Mouse (Mus musculus): ENCODE measurements around the gene Plbd2.
"Not testable (repeated sequence)": the region's sequence is repeated elsewhere in the genome, so short reads cannot be mapped to it uniquely, and the experiment has no call there.

Plbd2 gene

DNA sequence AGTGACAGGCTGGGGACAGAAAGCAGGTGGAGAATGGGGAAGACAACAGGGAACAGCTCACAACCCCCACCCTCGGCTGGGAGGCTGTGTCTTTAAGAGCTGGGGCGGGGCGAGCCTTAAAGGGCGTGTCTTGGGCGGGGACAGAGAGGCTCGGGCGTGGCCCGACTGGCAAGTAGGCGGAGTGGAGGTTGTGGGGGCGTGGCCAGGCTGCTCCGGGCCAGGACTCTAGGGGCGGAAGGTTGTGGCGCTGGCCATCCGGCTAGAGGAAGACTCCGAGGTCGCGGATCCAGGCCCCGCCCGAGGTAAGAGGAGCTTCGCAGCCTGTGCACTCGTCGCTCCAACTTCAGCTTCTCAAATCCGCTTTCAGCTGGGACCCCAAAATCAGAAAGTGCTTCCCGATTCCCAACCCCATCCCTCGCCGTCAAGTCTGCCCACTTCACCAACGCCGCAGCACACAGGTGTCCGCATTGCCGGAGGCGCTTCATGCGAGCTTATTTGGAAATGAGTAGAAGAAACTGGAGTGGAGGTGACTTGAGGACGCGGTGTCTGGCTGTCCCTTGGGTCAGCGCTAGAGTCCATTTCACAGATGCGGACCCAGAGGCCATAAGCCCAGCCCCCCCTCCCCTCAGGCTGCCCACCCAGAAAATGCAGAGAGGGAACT lies 7.7 kb upstream of the Plbd2 start, which contains the start of gene Slc8b1:
Slc8b1 (plus strand) TSS at position 187 of the 661 bp plus-strand sequence.
- DNase-seq: peak; percentile 98

DNA sequence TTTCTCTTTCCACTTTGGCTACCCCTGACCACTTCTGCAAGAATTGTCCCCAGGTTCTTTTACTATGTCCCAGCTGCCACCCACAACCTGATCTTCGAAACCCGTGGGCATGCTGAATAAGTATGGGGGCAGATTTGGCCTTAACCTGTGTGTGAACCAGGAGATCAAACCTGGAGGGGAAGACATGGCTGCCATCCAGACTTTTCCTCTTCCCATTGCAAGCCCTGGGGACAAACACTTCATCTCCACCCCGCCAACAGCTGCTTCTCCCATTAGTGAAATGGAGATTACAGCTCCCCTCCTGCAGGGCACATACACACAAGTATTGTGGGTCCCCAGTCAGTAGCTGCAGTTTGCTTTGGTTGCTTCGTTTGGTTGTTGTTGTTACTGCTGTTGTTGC lies 3.9 kb upstream of the Plbd2 start:
- no peak for DNase-seq

DNA sequence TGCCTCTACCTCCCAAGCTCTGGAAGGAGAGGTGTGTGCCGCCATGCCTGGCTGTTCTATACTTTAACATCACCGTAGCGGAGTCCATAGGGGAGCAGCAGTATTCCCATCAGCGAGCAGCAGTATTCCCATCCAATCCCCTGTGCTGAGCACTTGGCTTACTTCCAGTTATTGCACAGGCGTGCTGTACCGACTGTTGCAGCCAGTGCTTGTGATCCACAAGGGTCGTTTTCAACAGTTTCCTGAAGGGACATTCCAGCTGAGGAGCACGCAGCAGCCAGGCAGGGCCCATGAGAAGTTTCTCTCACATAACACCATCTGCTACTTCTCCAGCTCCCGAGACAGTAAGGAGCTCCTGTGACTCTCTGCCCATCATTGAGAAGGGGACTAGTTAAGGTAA lies 3.1 kb upstream of the Plbd2 start:
- no peak for DNase-seq

DNA sequence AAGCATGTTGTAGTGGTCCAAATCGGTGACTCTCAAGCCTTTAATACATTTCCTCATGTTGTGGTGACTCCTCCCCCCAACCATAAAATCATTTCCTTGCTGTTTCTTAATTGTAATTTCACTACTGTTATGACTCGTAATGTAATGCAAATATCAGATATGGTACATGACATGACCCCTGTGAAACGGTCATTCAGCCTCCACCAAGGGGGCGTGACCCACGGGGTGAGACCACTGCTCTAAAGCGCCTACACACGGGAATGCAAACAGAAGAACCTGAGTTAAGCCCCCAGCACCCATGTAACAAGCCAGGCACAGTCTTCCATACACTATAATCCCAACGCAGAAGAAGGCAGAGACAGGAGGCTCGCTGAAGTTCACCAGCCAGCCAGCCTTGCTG lies 2.4 kb upstream of the Plbd2 start:
- no peak for DNase-seq

DNA sequence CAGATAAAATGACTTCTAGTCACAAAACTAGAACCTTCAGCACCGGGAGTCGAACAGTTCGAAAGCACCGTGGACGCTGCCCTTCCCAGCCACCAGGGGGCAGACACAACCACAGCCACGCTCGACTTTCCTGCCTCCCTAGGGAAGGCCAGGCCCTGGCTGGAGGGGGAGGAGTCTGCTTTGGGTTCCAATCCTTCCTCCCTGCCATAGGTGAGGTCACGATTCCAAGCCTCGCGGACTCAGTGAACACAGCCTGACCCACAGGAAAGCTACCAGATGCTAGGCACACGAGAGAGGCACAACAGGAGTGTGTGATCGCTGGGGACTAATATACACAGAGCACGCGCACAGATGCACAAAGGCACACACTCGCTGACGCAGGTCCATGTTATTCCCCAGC lies 1.9 kb upstream of the Plbd2 start:
- DNase-seq: peak; percentile 84

DNA sequence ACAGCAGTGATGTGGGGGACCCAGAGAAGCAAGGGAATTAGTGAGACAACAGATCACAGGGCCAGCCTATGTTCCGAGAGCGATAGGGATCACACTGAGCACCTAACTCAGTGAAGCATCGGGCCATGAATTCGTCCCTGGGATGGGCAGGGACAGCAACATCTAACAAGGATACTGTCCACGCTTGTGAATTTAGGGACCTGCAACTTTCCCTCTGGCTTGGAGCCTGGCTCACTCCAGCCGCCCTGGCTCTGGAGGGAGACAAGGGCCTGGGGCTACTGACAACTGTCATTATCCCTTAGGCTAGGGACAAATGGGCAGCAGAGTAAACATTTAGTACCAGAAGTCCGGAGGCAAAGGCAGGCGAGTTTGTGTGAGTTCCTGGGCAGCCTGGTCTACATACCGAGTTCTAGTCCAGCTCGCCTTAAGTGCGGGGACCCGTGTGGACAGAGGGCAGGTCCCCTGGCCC lies 716 bp downstream of the Plbd2 start:
- DNase-seq: no peak

DNA sequence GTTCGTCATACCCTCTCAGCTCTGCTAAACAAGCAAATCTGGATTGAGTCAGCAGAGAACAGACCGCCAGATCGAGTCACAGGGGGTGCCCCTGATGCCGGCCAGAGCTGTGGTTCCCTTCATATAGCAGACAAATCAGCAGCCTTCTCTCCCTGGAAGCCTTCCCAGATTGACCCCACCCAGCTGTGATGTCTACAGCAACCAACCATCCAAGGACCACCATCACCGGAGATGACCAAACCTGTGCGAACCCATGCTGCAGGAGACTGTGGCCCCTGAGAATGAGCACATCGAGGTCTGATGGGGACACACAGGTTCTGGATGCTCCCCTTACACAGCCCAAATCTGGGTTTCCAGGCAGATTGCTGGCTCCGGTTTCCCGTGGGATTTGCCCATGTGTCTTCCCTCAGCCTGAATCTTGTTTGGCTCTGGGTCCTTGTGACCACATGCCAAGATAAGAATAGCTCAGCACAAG lies 1.2 kb downstream of the Plbd2 start:
- DNase-seq: no peak

DNA sequence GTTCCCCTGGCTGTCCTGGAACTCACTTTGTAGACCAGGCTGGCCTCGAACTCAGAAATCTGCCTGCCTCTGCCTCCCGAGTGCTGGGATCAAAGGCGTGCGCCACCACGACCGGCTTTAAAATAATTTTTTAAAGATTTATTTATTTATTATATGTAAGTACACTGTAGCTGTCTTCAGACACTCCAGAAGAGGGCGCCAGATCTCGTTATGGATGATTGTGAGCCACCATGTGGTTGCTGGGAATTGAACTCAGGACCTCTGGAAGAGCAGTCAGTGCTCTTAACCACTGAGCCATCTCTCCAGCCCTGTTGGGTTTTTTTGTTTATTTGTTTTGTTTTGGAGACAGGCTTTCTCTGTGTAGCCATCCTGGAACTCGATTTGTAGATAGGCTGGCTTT lies 2.8 kb downstream of the Plbd2 start:
- not testable (repeated sequence) for DNase-seq

DNA sequence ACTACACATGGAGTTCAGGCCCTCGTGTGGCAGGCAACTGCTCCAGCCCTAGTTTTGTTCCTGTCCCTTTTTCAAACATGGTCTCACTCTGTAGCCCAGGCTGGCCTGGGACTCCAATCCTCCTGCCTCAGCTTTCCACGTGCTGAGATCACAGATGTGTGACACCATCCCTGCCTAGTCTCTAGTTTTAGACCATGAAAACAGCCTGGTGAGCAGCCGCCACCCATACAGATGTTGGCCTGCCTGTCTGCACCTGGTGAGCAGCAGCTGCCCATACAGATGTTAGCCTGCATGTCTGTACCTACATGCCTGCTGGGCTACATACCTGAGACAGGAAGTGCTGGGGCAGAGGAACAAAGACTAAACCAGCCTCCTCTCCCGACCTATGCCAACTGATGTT lies 4.2 kb downstream of the Plbd2 start:
- no peak for DNase-seq

DNA sequence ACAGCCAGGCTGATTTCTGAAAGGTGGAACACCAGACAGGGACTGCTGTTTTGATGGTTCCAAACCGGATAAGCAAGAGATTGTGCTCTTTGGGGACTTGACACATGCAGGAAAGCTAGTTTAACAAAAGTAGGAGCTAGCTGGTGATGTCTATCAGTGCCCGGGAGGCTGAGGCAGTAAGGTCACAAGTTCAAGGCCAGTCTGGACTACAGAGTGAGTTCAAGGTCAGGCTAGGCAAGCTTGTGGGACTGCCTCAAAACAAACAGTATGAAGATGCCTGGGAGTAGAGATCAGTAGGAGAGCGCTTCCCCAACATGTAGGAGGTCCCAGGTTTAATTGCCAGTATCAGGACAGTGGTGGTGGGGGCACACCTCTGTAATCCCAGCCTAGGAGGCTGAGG lies 6.4 kb downstream of the Plbd2 start:
- no peak for DNase-seq

DNA sequence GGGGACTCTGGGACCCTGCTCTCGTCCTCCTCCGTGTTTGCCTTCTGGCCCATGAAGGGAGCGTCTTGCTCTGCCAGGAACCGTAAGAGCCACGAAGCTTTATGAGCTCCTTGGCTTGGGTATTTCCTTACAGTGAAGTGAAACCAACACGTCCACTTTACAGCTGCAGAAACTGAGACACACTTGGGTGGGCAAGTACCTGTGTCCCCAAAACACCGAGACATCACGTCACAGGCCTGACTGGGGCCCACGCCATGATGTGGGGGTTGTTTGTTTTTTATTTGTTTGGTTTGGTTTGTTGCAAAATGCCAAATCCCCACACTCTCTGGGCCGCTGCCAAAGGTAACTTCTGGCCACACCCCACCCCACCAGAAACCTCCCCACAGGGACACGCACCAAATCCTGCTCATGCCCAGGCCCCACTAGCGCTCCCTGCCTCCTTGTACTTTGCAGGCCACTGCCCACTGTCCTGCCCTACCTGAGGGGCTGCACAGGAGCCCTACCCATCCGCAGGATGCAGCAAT lies 7.7 kb downstream of the Plbd2 start:
- no peak for DNase-seq

DNA sequence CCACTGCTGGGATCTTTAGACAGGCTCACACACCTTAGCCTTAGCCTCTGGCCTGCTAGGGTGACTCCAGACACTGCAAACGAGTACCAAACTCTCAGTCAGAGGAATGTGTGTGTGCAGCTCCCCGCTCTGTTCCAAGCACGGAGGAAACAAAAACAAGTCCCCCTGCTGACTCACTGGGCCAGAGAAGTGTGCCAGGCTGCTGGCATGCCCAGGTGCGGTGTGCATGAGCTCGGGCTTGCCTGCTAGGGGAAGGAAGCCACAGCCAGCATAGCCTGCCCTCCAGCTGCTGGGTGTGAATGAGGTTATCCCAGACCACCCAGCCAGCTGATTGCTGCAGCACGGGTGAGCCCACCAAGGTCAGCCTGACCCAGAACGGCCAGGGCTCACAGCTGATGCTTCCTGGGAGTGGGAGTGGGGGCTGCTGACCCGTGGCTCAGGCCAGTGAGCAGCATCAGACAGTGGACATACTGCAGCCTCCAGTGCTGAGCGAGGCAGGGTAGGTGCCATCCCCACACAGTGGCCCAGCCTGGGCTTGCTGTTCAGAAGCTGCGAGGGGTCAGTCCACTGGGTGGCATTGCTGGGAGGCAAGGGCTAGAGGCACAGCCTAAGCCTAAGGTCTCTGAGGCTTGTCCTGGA lies 8.2 kb downstream of the Plbd2 start:
- no peak for DNase-seq

DNA sequence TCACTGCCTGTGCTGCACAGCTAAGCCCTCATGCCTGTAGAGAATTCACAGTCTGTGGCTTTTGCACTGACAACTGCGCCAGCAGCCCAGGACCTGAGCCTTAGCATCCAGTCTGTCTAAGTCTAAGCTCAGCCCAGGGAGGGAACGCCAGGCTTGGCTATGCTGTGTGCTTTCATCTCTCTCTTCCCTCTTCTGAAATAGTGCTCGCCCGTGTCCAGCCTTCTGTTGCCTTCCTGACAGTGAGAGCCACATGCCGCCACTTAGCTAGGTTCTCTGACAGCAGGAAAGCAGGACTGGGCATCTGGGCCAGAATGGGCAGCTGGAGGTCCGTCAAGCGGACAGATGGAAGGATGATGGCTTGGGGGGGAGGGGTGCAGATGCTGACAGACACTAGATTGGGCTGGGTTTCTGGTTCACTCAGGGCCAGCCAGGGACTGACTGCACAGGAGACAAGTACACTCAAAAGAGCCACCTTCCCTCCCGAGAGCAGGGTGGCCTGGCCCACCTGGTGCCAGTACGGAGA lies 9.5 kb downstream of the Plbd2 start:
- no peak for DNase-seq

DNA sequence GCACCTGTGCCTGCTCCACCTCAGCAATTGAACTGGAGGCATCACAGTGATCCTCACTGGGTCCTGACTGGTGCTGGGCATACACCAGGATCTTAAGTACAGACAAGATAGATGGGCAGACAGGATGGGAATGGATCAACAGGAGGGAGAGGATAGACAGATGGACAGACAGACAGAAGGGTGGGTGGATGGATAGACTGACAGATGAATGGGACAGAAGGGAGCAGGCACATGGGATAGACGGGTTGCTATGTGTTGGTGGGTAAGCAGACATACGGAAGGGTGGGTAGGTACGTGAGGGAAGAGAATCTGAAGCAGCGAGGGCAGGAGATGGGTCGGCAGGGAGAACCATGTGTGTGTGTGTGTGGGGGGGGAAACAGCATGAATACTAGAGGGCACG lies 10.0 kb downstream of the Plbd2 start:
- DNase-seq: no peak

DNA sequence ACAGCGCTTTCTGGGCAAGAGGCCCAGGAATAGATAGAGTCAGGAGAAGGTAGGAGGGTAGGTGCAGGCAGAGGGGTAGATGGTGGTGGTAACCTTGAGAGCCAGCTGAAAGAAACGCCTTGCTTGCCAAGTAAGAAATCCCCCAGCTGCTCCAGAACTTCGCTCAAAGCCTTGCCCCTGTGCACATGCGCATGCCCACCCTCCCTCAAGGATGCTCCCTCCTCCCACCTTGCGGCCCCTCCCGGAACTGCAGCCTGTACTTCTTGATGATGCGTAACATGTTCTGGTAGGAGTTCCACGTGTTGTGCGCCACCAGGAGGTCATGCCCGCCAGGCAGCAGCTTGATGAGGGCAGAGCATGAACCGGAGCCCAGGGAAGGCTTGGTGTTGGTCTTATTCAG lies 11.0 kb downstream of the Plbd2 start:
- DNase-seq: no peak

DNA sequence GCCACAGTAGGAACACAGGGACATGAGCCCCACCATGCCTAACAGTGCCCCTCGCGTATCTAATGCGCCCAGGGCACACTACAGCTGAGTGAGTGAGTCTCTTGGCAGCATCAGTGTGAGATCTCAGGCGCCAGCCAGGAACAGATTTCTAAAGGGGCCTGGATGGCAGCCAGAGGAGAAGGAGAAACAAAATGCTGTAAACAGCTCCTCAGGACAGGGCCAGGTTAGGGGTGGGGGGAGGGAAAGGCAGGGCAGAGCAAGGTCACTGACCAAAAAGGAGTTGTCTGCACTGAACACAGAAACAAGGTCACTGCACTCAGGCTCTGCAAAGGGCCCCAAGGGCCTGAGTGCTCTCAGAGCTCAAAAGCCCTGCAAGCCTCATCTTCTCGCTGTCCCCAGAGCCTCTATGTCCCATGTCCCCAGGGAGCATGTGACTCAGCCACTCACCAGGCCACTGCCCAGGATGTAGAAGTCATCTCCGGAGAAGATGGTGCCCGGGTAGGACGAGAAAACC lies 12.7 kb downstream of the Plbd2 start:
- DNase-seq: peak; percentile 64

DNA sequence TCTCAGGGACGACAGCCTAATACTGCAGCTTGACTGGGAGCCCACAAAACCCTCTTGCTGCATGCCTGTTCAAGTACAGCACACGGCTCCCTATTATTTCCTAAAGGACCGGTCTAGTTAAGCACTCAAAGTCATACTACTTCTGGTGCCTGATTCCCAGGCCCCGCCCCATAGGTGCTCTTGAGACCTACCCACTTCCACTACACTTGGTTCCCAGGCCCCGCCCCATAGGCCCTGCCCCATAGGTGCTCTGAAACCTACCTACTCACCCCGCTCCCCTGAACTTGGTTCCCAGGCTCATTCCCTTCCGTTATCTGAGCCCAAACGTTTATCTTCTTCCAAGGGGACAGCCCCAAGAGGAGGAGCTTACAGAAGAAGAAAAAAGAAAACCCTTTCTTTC lies 15.6 kb downstream of the Plbd2 start:
- no peak for DNase-seq

DNA sequence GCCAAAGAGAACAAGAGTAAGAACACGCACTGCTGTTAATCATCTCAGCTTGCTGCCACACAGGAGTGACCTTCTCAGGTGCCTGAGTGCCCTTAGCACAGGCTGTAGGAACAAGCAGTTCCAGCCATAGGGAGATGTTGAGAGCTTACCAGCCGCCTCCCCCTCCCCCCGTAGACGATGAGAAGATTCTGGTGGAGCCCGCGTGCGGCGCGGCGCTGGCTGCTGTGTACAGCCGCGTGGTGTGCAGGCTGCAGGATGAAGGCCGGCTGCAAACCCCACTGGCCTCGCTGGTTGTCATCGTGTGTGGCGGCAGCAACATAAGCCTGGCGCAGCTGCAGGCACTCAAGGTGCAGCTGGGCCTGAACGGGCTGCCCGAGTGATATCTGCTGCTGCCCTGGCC lies 20.0 kb downstream of the Plbd2 start:
- no peak for DNase-seq

DNA sequence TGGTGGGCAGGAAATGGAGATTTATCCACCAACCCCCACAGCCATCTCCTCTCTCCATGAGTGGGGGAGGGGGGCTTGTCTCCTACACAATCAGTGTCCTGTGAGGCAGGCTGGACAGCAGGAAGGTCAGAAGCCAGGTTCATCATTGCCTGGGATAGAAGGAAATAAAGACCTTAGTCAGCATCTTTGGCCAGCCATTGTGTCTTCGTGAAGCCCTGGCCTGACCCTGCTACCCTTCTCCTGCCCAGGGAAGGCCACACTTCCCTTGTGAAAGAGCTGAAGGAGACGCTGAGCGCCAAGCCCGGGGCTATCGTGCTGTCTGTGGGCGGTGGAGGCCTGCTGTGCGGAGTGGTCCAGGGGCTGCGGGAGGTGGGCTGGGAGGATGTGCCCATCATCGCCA lies 22.2 kb downstream of the Plbd2 start:
- no peak for DNase-seq

DNA sequence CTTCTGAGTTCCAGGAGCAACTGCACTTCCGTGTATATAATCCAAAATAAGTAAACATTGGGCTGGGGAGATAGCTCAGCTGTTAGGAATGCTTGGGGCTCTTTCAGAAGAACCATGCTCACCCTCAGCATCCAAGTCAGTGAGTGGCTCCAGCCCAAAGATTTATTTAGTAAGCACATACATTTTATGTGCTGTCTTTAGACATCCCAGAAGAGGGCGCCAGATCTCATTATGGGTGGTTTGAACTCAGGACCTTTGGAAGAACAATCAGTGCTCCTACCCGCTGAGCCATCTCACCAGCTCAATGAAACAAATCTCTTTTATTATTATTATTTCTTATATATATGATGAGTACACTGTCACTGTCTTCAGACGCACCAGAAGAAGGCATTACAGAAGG lies 23.9 kb downstream of the Plbd2 start:
- DNase-seq: no peak

DNA sequence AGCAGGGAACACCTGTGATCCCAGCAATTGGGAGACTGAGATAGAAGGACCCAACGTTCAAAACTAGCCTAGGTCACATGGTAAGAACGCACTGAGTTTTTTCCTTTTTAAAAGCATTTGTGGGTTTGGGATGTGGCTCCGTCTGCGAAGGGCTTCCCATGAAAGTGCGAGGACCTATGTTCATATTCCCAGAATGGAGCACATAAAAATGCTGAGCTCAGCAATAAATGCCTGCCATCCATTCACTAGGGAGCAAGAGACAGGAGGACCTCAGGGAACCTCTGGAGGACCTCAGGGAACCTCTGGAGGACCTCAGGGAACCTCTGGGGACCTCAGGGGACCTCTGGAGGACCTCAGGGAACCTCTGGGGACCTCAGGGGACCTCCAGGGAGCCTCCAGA lies 25.4 kb downstream of the Plbd2 start:
- DNase-seq: no peak

DNA sequence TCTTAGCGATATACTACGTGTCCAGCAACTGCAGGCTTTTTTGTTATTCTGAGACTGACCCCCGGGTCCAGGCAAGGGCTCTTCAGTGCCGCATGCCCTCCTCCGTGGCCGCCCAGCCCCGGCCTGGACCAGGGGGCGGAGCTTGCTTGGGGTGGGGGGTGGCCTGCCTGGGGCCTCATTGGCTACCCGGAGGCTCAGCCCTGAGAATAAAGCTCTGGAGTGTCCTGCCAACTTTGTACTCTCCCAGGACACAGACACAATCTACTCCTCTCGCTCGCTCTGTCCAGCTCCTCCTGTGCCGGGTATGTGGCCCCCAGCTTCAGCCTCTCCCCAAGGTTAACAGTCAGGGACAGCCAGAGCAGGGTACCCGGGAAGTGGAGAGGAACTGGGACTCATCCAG lies 27.1 kb downstream of the Plbd2 start, which contains the start of gene Sds:
Sds (plus strand) TSS at position 231 of the 400 bp plus-strand sequence.
- DNase-seq: no peak

DNA sequence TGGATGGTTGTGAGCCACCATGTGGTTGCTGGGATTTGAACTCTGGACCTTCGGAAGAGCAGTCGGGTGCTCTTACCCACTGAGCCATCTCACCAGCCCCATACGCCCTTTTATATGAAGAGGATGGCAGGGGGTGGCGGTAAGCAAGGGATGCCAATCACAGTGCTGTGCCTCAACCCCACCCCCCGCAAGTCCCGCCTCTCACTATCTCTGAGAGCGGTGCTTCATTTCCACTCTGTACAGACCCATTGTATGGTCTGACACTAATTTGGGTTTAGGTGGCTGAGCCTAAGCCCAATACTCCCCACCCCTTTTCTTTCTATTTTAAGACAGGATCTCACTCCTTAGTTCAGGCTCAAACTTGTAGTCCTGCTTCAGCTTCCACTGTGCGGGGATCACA lies 27.6 kb downstream of the Plbd2 start:
- DNase-seq: no peak

DNA sequence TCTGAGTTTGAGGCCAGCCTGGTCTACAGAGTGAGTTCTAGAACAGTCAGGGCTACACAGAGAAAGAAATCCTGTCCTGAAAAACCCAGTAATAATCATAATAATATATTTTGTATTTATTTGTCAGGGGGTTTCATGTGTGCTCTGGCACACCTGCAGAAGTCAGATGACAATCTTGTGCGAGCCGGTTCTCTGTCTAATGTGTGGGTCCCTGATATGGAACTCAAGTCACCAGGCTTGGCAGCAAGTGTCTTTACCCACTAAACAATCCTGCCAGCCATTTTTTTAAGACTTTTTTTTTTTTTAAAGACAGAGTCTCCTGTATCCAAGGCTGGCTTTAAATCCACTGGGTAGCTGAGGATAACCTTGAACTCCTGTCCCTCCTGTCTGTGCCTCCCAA lies 30.1 kb downstream of the Plbd2 start:
- DNase-seq: no peak

Measured in kidney, postnatal 14 days (tissue).